Mouse (Mus musculus): ENCODE results near the gene Irak2. TPM values are rescaled to one million over a fixed set of nuclear protein-coding genes. Genes with fewer than 3 reads are reported as not detected.

The Irak2 gene
- polyA plus RNA-seq, 2 experiments, result 4.9 to 27.0 TPM

DNA sequence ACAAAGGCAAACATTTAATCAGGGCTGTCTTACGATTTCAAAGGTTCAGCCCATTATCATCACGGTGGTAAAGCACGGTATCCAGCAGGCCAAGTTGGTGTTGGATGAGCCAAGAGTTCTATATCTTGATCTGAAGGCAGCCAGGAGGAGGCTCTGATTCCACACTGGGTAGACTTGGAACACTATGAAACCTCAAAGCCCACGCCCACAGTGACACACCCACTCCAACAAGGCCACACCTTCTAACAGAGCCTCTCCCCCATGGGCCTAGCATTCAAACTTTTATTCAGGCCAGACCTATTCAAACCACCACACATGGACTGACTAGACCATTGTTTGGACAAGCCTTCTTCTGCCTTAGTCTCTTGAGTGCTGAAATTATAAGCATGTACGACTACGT, 35.4 kb upstream of the Irak2 start:
- H3K27ac ChIP-seq, result no peak overlapping the region
- no peaks in the 10 kb centered on the region for H3K9me3 ChIP-seq (ENCODE audit: control insufficient read depth, low read length)
- H3K27me3 ChIP-seq (ENCODE audit: control insufficient read depth, insufficient read depth, low read length), result no peaks in the 10 kb centered on the region
- H3K4me3 ChIP-seq (ENCODE audit: insufficient read depth in 1 of 2, low read depth in 2 of 2, low read length in 2 of 2), result no peak overlapping the region
- peaks cover 8 to 19% of the 10 kb centered on the region in 2 experiments for H3K4me1 ChIP-seq (replicated peaks; ENCODE audit: control insufficient read depth in 2 of 2, insufficient read depth in 2 of 2, low read length in 1 of 2)
- DNase-seq (ENCODE audit: low read depth in 3 of 3, low spot score in 3 of 3) (peak in 2 of 3 experiments; percentile 11 to 30), ATAC-seq (ENCODE audit: insufficient read depth) (no peak)
- TF ChIP-seq EP300 (IDR thresholded peaks at IDR 0.05; ENCODE audit: low read depth), result no peak
- no peak for TF ChIP-seq CTCF (IDR thresholded peaks at IDR 0.05; ENCODE audit: low read depth)
- no peak overlapping the region for H3K9ac ChIP-seq (replicated peaks)
- H3K36me3 ChIP-seq (replicated peaks; ENCODE audit: control insufficient read depth, insufficient read depth, low read depth), result no peaks in the 10 kb centered on the region; the same call in 1 of the 2 replicates
- H3K4me2 ChIP-seq (ENCODE audit: low read depth), result no peak overlapping the region
- WGBS (ENCODE audit: insufficient replicate concordance), result 72% methylated on average over 6 of the region's 6 CpGs

DNA sequence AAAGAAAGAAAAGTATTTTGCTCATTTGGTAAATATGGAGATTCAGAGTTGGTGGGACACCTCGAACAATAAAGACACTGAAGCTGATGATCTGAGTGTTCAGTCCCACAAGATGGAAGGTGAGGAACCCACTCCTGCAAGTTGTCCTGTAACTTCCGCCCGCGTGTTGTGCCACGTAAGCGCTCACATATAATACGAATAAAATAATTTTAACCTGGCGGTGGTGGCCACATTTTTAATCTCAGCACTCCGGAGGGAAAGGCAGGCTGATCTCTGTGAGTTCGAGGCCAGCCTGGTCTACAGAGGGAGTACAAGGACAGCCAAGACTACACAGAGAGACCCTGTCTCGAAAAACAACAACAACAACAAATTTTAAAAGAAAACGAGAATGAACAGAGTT, 34.3 kb upstream of the Irak2 start:
- no peak overlapping the region for H3K27ac ChIP-seq
- no peaks in the 10 kb centered on the region for H3K27me3 ChIP-seq (ENCODE audit: control insufficient read depth, insufficient read depth, low read length)
- peak overlapping the region; percentile 82 for H3K4me2 ChIP-seq (ENCODE audit: low read depth)
- H3K4me3 ChIP-seq (ENCODE audit: insufficient read depth in 1 of 2, low read depth in 2 of 2, low read length in 2 of 2), result peak overlapping the region; percentile 73 to 99
- DNase-seq (ENCODE audit: low read depth in 3 of 3, low spot score in 3 of 3) (no peak), ATAC-seq (ENCODE audit: insufficient read depth) (no peak)
- no peaks in the 10 kb centered on the region for H3K9me3 ChIP-seq (ENCODE audit: control insufficient read depth, low read length)
- no peaks in the 10 kb centered on the region; the same call in 1 of the 2 replicates for H3K36me3 ChIP-seq (replicated peaks; ENCODE audit: control insufficient read depth, insufficient read depth, low read depth)
- peaks cover 8 to 19% of the 10 kb centered on the region in 2 experiments for H3K4me1 ChIP-seq (replicated peaks; ENCODE audit: control insufficient read depth in 2 of 2, insufficient read depth in 2 of 2, low read length in 1 of 2)
- peak overlapping the region; percentile 83; the same call in 1 of the 2 replicates for H3K9ac ChIP-seq (replicated peaks)
- WGBS (ENCODE audit: insufficient replicate concordance), result 44% methylated on average over 12 of the region's 12 CpGs
- no peak for TF ChIP-seq CTCF (IDR thresholded peaks at IDR 0.05; ENCODE audit: low read depth)
- TF ChIP-seq EP300 (IDR thresholded peaks at IDR 0.05; ENCODE audit: low read depth), result no peak

GRCm38 (mm10) chr6:113604432-113605223, 33.6 kb upstream of the Irak2 start, which contains the start of gene Brk1:
Brk1 (plus strand) TSS chr6:113604772.
- under 1% methylated on average over 63 of the region's 65 CpGs for WGBS (ENCODE audit: insufficient replicate concordance)
- Histone ChIP-seq H3K4me1 (replicated peaks; ENCODE audit: control insufficient read depth in 2 of 2, insufficient read depth in 2 of 2, low read length in 1 of 2) (peaks cover 8 to 19% of the 10 kb centered on the region in 2 experiments), H3K27ac (peak within 1 kb of the TSS; percentile 57), H3K4me2 (ENCODE audit: low read depth) (peak within 1 kb of the TSS; percentile 82), H3K36me3 (replicated peaks; ENCODE audit: control insufficient read depth, insufficient read depth, low read depth) (no peaks in the 10 kb centered on the region; the same call in 1 of the 2 replicates), H3K4me3 (ENCODE audit: insufficient read depth in 1 of 2, low read depth in 2 of 2, low read length in 2 of 2) (peak within 1 kb of the TSS; percentile 73 to 99), H3K9ac (replicated peaks) (peak within 1 kb of the TSS; percentile 83), H3K9me3 (ENCODE audit: control insufficient read depth, low read length) (no peaks in the 10 kb centered on the region), H3K27me3 (ENCODE audit: control insufficient read depth, insufficient read depth, low read length) (no peaks in the 10 kb centered on the region)
- peak; percentile 66 to 75 (median 72) for DNase-seq (ENCODE audit: low read depth in 3 of 3, low spot score in 3 of 3)
- ATAC-seq (ENCODE audit: insufficient read depth), result peak; percentile 94
- TF ChIP-seq CTCF (IDR thresholded peaks at IDR 0.05; ENCODE audit: low read depth) (peak; percentile 82), EP300 (IDR thresholded peaks at IDR 0.05; ENCODE audit: low read depth) (no peak)

- no peak for TF ChIP-seq EP300 (IDR thresholded peaks at IDR 0.05; ENCODE audit: low read depth)
- no peak for TF ChIP-seq CTCF (IDR thresholded peaks at IDR 0.05; ENCODE audit: low read depth)
Observed at GRCm38 (mm10) chr6:113605224-113605545, 33.1 kb upstream of the Irak2 start.

GRCm38 (mm10) chr6:113608871-113609270, 29.4 kb upstream of the Irak2 start:
- Histone ChIP-seq H3K27ac (no peak overlapping the region), H3K36me3 (replicated peaks; ENCODE audit: control insufficient read depth, insufficient read depth, low read depth) (peaks cover 7% of the 10 kb centered on the region), H3K9me3 (ENCODE audit: control insufficient read depth, low read length) (no peaks in the 10 kb centered on the region), H3K9ac (replicated peaks) (no peak overlapping the region), H3K27me3 (ENCODE audit: control insufficient read depth, insufficient read depth, low read length) (no peaks in the 10 kb centered on the region), H3K4me1 (replicated peaks; ENCODE audit: control insufficient read depth in 2 of 2, insufficient read depth in 2 of 2, low read length in 1 of 2) (peaks cover 8 to 13% of the 10 kb centered on the region in 2 experiments), H3K4me3 (ENCODE audit: insufficient read depth in 1 of 2, low read depth in 2 of 2, low read length in 2 of 2) (no peak overlapping the region), H3K4me2 (ENCODE audit: low read depth) (no peak overlapping the region)
- no peak for TF ChIP-seq EP300 (IDR thresholded peaks at IDR 0.05; ENCODE audit: low read depth)
- no peak for TF ChIP-seq CTCF (IDR thresholded peaks at IDR 0.05; ENCODE audit: low read depth)
- DNase-seq (ENCODE audit: low read depth in 3 of 3, low spot score in 3 of 3), result no peak
- whole genome bisulfite sequencing (ENCODE audit: insufficient replicate concordance), result 80% methylated on average over 6 of the region's 6 CpGs
- ATAC-seq (ENCODE audit: insufficient read depth), result no peak

More at GRCm38 (mm10) chr6:113605224-113605545, 33.1 kb upstream of the Irak2 start:
- H3K9ac ChIP-seq (replicated peaks), result peak overlapping the region; percentile 83
- H3K9me3 ChIP-seq (ENCODE audit: control insufficient read depth, low read length), result no peaks in the 10 kb centered on the region
- peak overlapping the region; percentile 73 to 99 for H3K4me3 ChIP-seq (ENCODE audit: insufficient read depth in 1 of 2, low read depth in 2 of 2, low read length in 2 of 2)
- peak overlapping the region; percentile 82 for H3K4me2 ChIP-seq (ENCODE audit: low read depth)
- DNase-seq (ENCODE audit: low read depth in 3 of 3, low spot score in 3 of 3) (no peak), ATAC-seq (ENCODE audit: insufficient read depth) (peak; percentile 9; the same call in 1 of the 2 replicates)
- H3K36me3 ChIP-seq (replicated peaks; ENCODE audit: control insufficient read depth, insufficient read depth, low read depth), result no peaks in the 10 kb centered on the region; the same call in 1 of the 2 replicates
- H3K27me3 ChIP-seq (ENCODE audit: control insufficient read depth, insufficient read depth, low read length), result no peaks in the 10 kb centered on the region
- peak overlapping the region; percentile 57 for H3K27ac ChIP-seq
- WGBS (ENCODE audit: insufficient replicate concordance), result 3% methylated on average over 10 of the region's 10 CpGs
- H3K4me1 ChIP-seq (replicated peaks; ENCODE audit: control insufficient read depth in 2 of 2, insufficient read depth in 2 of 2, low read length in 1 of 2), result peaks cover 8 to 19% of the 10 kb centered on the region in 2 experiments
